Mouse (Mus musculus): ENCODE measurements around the gene Gbe1.

- TF ChIP-seq POLR2A (IDR thresholded peaks at IDR 0.05; ENCODE audit: extremely low read depth, insufficient read depth, low read length) (no peak), CTCF (IDR thresholded peaks at IDR 0.05; ENCODE audit: extremely low read depth, insufficient read depth, low read length) (no peak)
Observed at GRCm38 (mm10) chr16:70329036-70329435, 15.3 kb downstream of the Gbe1 start.
